Mouse (Mus musculus): ENCODE results near the gene Arl10.

GRCm38 (mm10) chr13:54527140-54527539 is 47.7 kb upstream of the Arl10 start:
- TF ChIP-seq CTCF (IDR thresholded peaks at IDR 0.05; ENCODE audit: low read depth, low read length) (no peak), EP300 (IDR thresholded peaks at IDR 0.05; ENCODE audit: insufficient read depth, low read depth, low read length) (no peak)

Data from ES-Bruce4 (cell line).